Mouse (Mus musculus): ENCODE measurements around the gene Fstl3. TPM values are rescaled to one million over a fixed set of nuclear protein-coding genes. Genes with fewer than 3 reads are reported as not detected.
A peak's percentile ranks its signal among the peaks of the same experiment; 100 is the strongest.

Fstl3 gene
- polyA plus RNA-seq (2016; fragmentation: Nextera tagmentation; extraction: Ambion mirVana): 1.1 and 1.8 TPM in 2 replicates

GRCm38 (mm10) chr10:79777103-79777531, at the start of gene Fstl3:
TSS of gene Fstl3 (plus strand) at chr10:79777272.
- Histone ChIP-seq H3K4me3 (peak within 1 kb of the TSS; percentile 51), H3K27ac (replicated peaks) (peak within 1 kb of the TSS; percentile 68; the same call in 1 of the 2 replicates), H3K36me3 (no peaks in the 10 kb centered on the region), H3K4me1 (peaks cover 48% of the 10 kb centered on the region), H3K9me3 (replicated peaks) (peaks cover 11% of the 10 kb centered on the region), H3K27me3 (ENCODE audit: low read depth, poor library complexity, severe bottlenecking) (peaks cover 62% of the 10 kb centered on the region)
- WGBS: 1% methylated on average over 39 of the region's 39 CpGs
- peak; percentile 44 for DNase-seq (ENCODE audit: low spot score)

GRCm38 (mm10) chr10:79728323-79729249, 48.5 kb upstream of the Fstl3 start:
- 74% methylated on average over 28 of the region's 28 CpGs for WGBS
- Histone ChIP-seq H3K27me3 (ENCODE audit: low read depth, poor library complexity, severe bottlenecking) (no peaks in the 10 kb centered on the region), H3K4me1 (peaks cover 10% of the 10 kb centered on the region; the same call in 1 of the 2 replicates), H3K4me3 (no peak overlapping the region), H3K27ac (replicated peaks) (no peak overlapping the region), H3K36me3 (peaks cover 17% of the 10 kb centered on the region), H3K9me3 (replicated peaks) (no peaks in the 10 kb centered on the region)
- DNase-seq (ENCODE audit: low spot score): no peak

- 92% methylated on average over 13 of the region's 13 CpGs for WGBS
- DNase-seq (ENCODE audit: low spot score): no peak
- Histone ChIP-seq H3K9me3 (replicated peaks) (no peaks in the 10 kb centered on the region), H3K4me1 (peaks cover 10% of the 10 kb centered on the region; the same call in 1 of the 2 replicates), H3K27me3 (ENCODE audit: low read depth, poor library complexity, severe bottlenecking) (peaks cover 2% of the 10 kb centered on the region), H3K36me3 (peaks cover 26% of the 10 kb centered on the region), H3K27ac (replicated peaks) (no peak overlapping the region), H3K4me3 (no peak overlapping the region)
These were observed 47.6 kb upstream of the Fstl3 start for GRCm38 (mm10) chr10:79729357-79729965.

- H3K36me3 ChIP-seq: peaks cover 56% of the 10 kb centered on the region
- H3K27ac ChIP-seq (replicated peaks): no peak overlapping the region
- WGBS: 96% methylated on average over 1 of the region's 1 CpGs
- H3K4me3 ChIP-seq: no peak overlapping the region
- H3K4me1 ChIP-seq: peaks cover 17% of the 10 kb centered on the region
- H3K9me3 ChIP-seq (replicated peaks): peaks cover 5% of the 10 kb centered on the region; the same call in 1 of the 2 replicates
- DNase-seq (ENCODE audit: low spot score): no peak
- peaks cover 32% of the 10 kb centered on the region for H3K27me3 ChIP-seq (ENCODE audit: low read depth, poor library complexity, severe bottlenecking)
These were observed 44.6 kb upstream of the Fstl3 start for GRCm38 (mm10) chr10:79732500-79732899.

- H3K4me1 ChIP-seq: peaks cover 11% of the 10 kb centered on the region
- DNase-seq (ENCODE audit: low spot score): no peak
- no peak overlapping the region for H3K27ac ChIP-seq (replicated peaks)
- H3K27me3 ChIP-seq (ENCODE audit: low read depth, poor library complexity, severe bottlenecking): peaks cover 35% of the 10 kb centered on the region
- 95% methylated on average over 15 of the region's 15 CpGs for WGBS
- H3K4me3 ChIP-seq: no peak overlapping the region
- peaks cover 70% of the 10 kb centered on the region for H3K36me3 ChIP-seq
- H3K9me3 ChIP-seq (replicated peaks): peaks cover 9% of the 10 kb centered on the region
These were observed 43.2 kb upstream of the Fstl3 start for GRCm38 (mm10) chr10:79733847-79734246.

GRCm38 (mm10) chr10:79735361-79735760, 41.7 kb upstream of the Fstl3 start:
- H3K36me3 ChIP-seq: peaks cover 85% of the 10 kb centered on the region
- 26% methylated on average over 52 of the region's 52 CpGs for WGBS

GRCm38 (mm10) chr10:79736706-79737105, 40.4 kb upstream of the Fstl3 start:
- WGBS: 87% methylated on average over 14 of the region's 14 CpGs
- Histone ChIP-seq H3K4me1 (peaks cover 17% of the 10 kb centered on the region), H3K27ac (replicated peaks) (no peak overlapping the region), H3K9me3 (replicated peaks) (peaks cover 28% of the 10 kb centered on the region), H3K27me3 (ENCODE audit: low read depth, poor library complexity, severe bottlenecking) (peaks cover 35% of the 10 kb centered on the region), H3K36me3 (peaks cover 94% of the 10 kb centered on the region), H3K4me3 (no peak overlapping the region)
- DNase-seq (ENCODE audit: low spot score): no peak

More at GRCm38 (mm10) chr10:79735361-79735760, 41.7 kb upstream of the Fstl3 start:
- peaks cover 35% of the 10 kb centered on the region for H3K27me3 ChIP-seq (ENCODE audit: low read depth, poor library complexity, severe bottlenecking)
- peak overlapping the region; percentile 33 for H3K4me3 ChIP-seq
- H3K9me3 ChIP-seq (replicated peaks): peaks cover 23% of the 10 kb centered on the region
- H3K27ac ChIP-seq (replicated peaks): no peak overlapping the region
- no peak for DNase-seq (ENCODE audit: low spot score)
- H3K4me1 ChIP-seq: peaks cover 11% of the 10 kb centered on the region

- WGBS: 89% methylated on average over 10 of the region's 10 CpGs
- Histone ChIP-seq H3K9me3 (replicated peaks) (peaks cover 28% of the 10 kb centered on the region), H3K27ac (replicated peaks) (no peak overlapping the region), H3K4me3 (no peak overlapping the region), H3K36me3 (peaks cover 98% of the 10 kb centered on the region), H3K4me1 (peaks cover 17% of the 10 kb centered on the region), H3K27me3 (ENCODE audit: low read depth, poor library complexity, severe bottlenecking) (peaks cover 35% of the 10 kb centered on the region)
- no peak for DNase-seq (ENCODE audit: low spot score)
These were observed 38.8 kb upstream of the Fstl3 start for GRCm38 (mm10) chr10:79738259-79738658.

GRCm38 (mm10) chr10:79739234-79739633, 37.8 kb upstream of the Fstl3 start:
- DNase-seq (ENCODE audit: low spot score): no peak
- WGBS: 95% methylated on average over 28 of the region's 28 CpGs
- H3K9me3 ChIP-seq (replicated peaks): peaks cover 28% of the 10 kb centered on the region

GRCm38 (mm10) chr10:79740863-79741262, 36.2 kb upstream of the Fstl3 start:
- Histone ChIP-seq H3K9me3 (replicated peaks) (peaks cover 23% of the 10 kb centered on the region), H3K4me3 (no peak overlapping the region), H3K4me1 (peaks cover 15% of the 10 kb centered on the region), H3K36me3 (peaks cover 86% of the 10 kb centered on the region), H3K27me3 (ENCODE audit: low read depth, poor library complexity, severe bottlenecking) (peaks cover 19% of the 10 kb centered on the region), H3K27ac (replicated peaks) (peak overlapping the region; percentile 46; the same call in 1 of the 2 replicates)
- WGBS: 60% methylated on average over 11 of the region's 11 CpGs
- peak; percentile 36 for DNase-seq (ENCODE audit: low spot score)

More at GRCm38 (mm10) chr10:79739234-79739633, 37.8 kb upstream of the Fstl3 start:
- H3K27me3 ChIP-seq (ENCODE audit: low read depth, poor library complexity, severe bottlenecking): peaks cover 35% of the 10 kb centered on the region
- H3K36me3 ChIP-seq: peaks cover 98% of the 10 kb centered on the region
- no peak overlapping the region for H3K4me3 ChIP-seq
- peaks cover 17% of the 10 kb centered on the region for H3K4me1 ChIP-seq
- no peak overlapping the region for H3K27ac ChIP-seq (replicated peaks)

GRCm38 (mm10) chr10:79743161-79743560, 33.9 kb upstream of the Fstl3 start:
- Histone ChIP-seq H3K27ac (replicated peaks) (no peak overlapping the region), H3K36me3 (peaks cover 63% of the 10 kb centered on the region), H3K27me3 (ENCODE audit: low read depth, poor library complexity, severe bottlenecking) (no peaks in the 10 kb centered on the region), H3K9me3 (replicated peaks) (peaks cover 23% of the 10 kb centered on the region), H3K4me3 (no peak overlapping the region), H3K4me1 (peaks cover 22% of the 10 kb centered on the region)
- WGBS: 92% methylated on average over 11 of the region's 11 CpGs
- DNase-seq (ENCODE audit: low spot score): no peak

- Histone ChIP-seq H3K9me3 (replicated peaks) (peaks cover 20% of the 10 kb centered on the region), H3K27ac (replicated peaks) (no peak overlapping the region), H3K4me1 (peaks cover 22% of the 10 kb centered on the region), H3K36me3 (peaks cover 56% of the 10 kb centered on the region), H3K27me3 (ENCODE audit: low read depth, poor library complexity, severe bottlenecking) (no peaks in the 10 kb centered on the region), H3K4me3 (no peak overlapping the region)
- DNase-seq (ENCODE audit: low spot score): no peak
- WGBS: 95% methylated on average over 15 of the region's 15 CpGs
These were observed 33.3 kb upstream of the Fstl3 start for GRCm38 (mm10) chr10:79743650-79744365.

Data from midbrain, embryonic 10.5 days (tissue).